8 mouse cellular contexts compared by ENCODE assay signal in genomic region chr12:93928541-93929238, GRCm38 (mm10).
DNase-seq lines count a peak whose midpoint lies in the region; ATAC-seq and TF ChIP-seq lines count a peak whose summit lies in the region.
"Not testable (repeated sequence)": the region's sequence is repeated elsewhere in the genome, so short reads cannot be mapped to it uniquely, and the experiment has no call there.

No protein-coding gene starts in this region.

- H3K4me3 ChIP-seq in embryonic facial prominence, embryonic 12.5 days; forebrain, postnatal 0 days (ENCODE audit: low read depth, low read length); hindbrain, embryonic 11.5 days (ENCODE audit: low read depth, low read length); intestine, embryonic 16.5 days (ENCODE audit: low read length); limb, embryonic 15.5 days; lung, embryonic 16.5 days (ENCODE audit: low read length); midbrain, embryonic 16.5 days (ENCODE audit: low read depth, low read length); stomach, embryonic 15.5 days (replicated peaks): not testable (repeated sequence)

- not testable (repeated sequence) for H3K27ac ChIP-seq in embryonic facial prominence, embryonic 12.5 days; forebrain, postnatal 0 days (ENCODE audit: low read depth, low read length); hindbrain, embryonic 11.5 days (ENCODE audit: low read depth, low read length); intestine, embryonic 16.5 days (ENCODE audit: low read length); limb, embryonic 15.5 days; lung, embryonic 16.5 days (ENCODE audit: low read length); midbrain, embryonic 16.5 days (ENCODE audit: low read length); stomach, embryonic 15.5 days

- H3K4me1 ChIP-seq in embryonic facial prominence, embryonic 12.5 days; forebrain, postnatal 0 days (ENCODE audit: insufficient read depth); hindbrain, embryonic 11.5 days (replicated peaks; ENCODE audit: control insufficient read depth, insufficient read depth, low read length); intestine, embryonic 16.5 days (ENCODE audit: control insufficient read depth, insufficient read depth, low read length); limb, embryonic 15.5 days; lung, embryonic 16.5 days (replicated peaks; ENCODE audit: control insufficient read depth, insufficient read depth, low read length); midbrain, embryonic 16.5 days (ENCODE audit: control insufficient read depth, insufficient read depth, low read length); stomach, embryonic 15.5 days: not testable (repeated sequence)

- H3K9me3 ChIP-seq in embryonic facial prominence, embryonic 12.5 days; forebrain, postnatal 0 days (ENCODE audit: low read length); hindbrain, embryonic 11.5 days (ENCODE audit: control insufficient read depth, low read length); intestine, embryonic 16.5 days (ENCODE audit: control insufficient read depth, low read length); limb, embryonic 15.5 days; lung, embryonic 16.5 days (ENCODE audit: control insufficient read depth, low read length); midbrain, embryonic 16.5 days (replicated peaks; ENCODE audit: control insufficient read depth, low read length, poor library complexity, severe bottlenecking); stomach, embryonic 15.5 days: not testable (repeated sequence)

- H3K4me2 ChIP-seq in embryonic facial prominence, embryonic 12.5 days (replicated peaks); forebrain, postnatal 0 days (ENCODE audit: low read depth); hindbrain, embryonic 11.5 days (replicated peaks; ENCODE audit: low read depth, low read length); intestine, embryonic 16.5 days (ENCODE audit: low read depth, low read length); limb, embryonic 15.5 days; lung, embryonic 16.5 days (ENCODE audit: low read depth, low read length); midbrain, embryonic 16.5 days (ENCODE audit: low read length); stomach, embryonic 15.5 days: not testable (repeated sequence)

- TF ChIP-seq CTCF in forebrain, postnatal 0 days (IDR thresholded peaks at IDR 0.05; ENCODE audit: low read depth): not testable (repeated sequence)

- ATAC-seq in embryonic facial prominence, embryonic 12.5 days (ENCODE audit: insufficient number of reproducible peaks, insufficient read depth, low FRiP score, low TSS enrichment): peak; percentile 60; the same call in 1 of the 2 replicates
- peak; percentile 83 for ATAC-seq in forebrain, postnatal 0 days
- ATAC-seq in hindbrain, embryonic 11.5 days (ENCODE audit: low FRiP score): peak; percentile 76
- ATAC-seq in intestine, embryonic 16.5 days: peak; percentile 86
- peak; percentile 35; the same call in 1 of the 2 replicates for ATAC-seq in limb, embryonic 15.5 days (ENCODE audit: insufficient number of reproducible peaks, low FRiP score, low TSS enrichment, low read depth)
- peak; percentile 72 for ATAC-seq in lung, embryonic 16.5 days (ENCODE audit: low read depth)
- ATAC-seq in midbrain, embryonic 16.5 days: peak; percentile 90
- ATAC-seq in stomach, embryonic 15.5 days (ENCODE audit: insufficient read depth, low FRiP score, low read depth): peak; percentile 77; the same call in 1 of the 2 replicates

- not testable (repeated sequence) for DNase-seq in forebrain, postnatal 0 days; hindbrain, embryonic 11.5 days (ENCODE audit: low spot score)

- H3K9ac ChIP-seq in embryonic facial prominence, embryonic 12.5 days; forebrain, postnatal 0 days; hindbrain, embryonic 11.5 days (ENCODE audit: low read depth, low read length); intestine, embryonic 16.5 days (ENCODE audit: low read depth, low read length); limb, embryonic 15.5 days; lung, embryonic 16.5 days (ENCODE audit: low read length); midbrain, embryonic 16.5 days (ENCODE audit: low read depth, low read length); stomach, embryonic 15.5 days: not testable (repeated sequence)

- not testable (repeated sequence) for H3K36me3 ChIP-seq in embryonic facial prominence, embryonic 12.5 days; forebrain, postnatal 0 days (ENCODE audit: insufficient read depth); hindbrain, embryonic 11.5 days (ENCODE audit: control insufficient read depth, insufficient read depth, low read length); intestine, embryonic 16.5 days (ENCODE audit: control insufficient read depth, insufficient read depth, low read length); limb, embryonic 15.5 days; lung, embryonic 16.5 days (ENCODE audit: control insufficient read depth, insufficient read depth, low read length); midbrain, embryonic 16.5 days (ENCODE audit: control insufficient read depth, insufficient read depth, low read length); stomach, embryonic 15.5 days

- H3K27me3 ChIP-seq in embryonic facial prominence, embryonic 12.5 days; forebrain, postnatal 0 days (ENCODE audit: insufficient read depth, low read length); hindbrain, embryonic 11.5 days (ENCODE audit: control insufficient read depth, insufficient read depth, low read length); intestine, embryonic 16.5 days (replicated peaks; ENCODE audit: control insufficient read depth, insufficient read depth, low read length); limb, embryonic 15.5 days; lung, embryonic 16.5 days (ENCODE audit: control insufficient read depth, insufficient read depth, low read depth, low read length); midbrain, embryonic 16.5 days (ENCODE audit: control insufficient read depth, insufficient read depth, low read depth, low read length); stomach, embryonic 15.5 days (replicated peaks): not testable (repeated sequence)

- 79% methylated on average over 1 of the region's 27 CpGs for WGBS in embryonic facial prominence, embryonic 12.5 days
- WGBS in forebrain, postnatal 0 days: no CpG with 5 or more reads among the region's 27 CpGs
- WGBS in hindbrain, embryonic 11.5 days: 83% methylated on average over 1 of the region's 27 CpGs
- 90% methylated on average over 1 of the region's 27 CpGs for WGBS in intestine, embryonic 16.5 days
- 91% methylated on average over 2 of the region's 27 CpGs for WGBS in limb, embryonic 15.5 days
- WGBS in lung, embryonic 16.5 days: 25% methylated on average over 1 of the region's 27 CpGs
- WGBS in midbrain, embryonic 16.5 days: 67% methylated on average over 1 of the region's 27 CpGs
- WGBS in stomach, embryonic 15.5 days: 50% methylated on average over 1 of the region's 27 CpGs

Comparison
In these comparisons a context has a peak if more than half of its experiments do, and no peak if none do; other contexts are left out.
1. ATAC-seq: peak in every context shown above with its lines; median percentile 90 in midbrain, embryonic 16.5 days; 86 in intestine, embryonic 16.5 days; 83 in forebrain, postnatal 0 days; 77 in stomach, embryonic 15.5 days; 76 in hindbrain, embryonic 11.5 days; 72 in lung, embryonic 16.5 days; 60 in embryonic facial prominence, embryonic 12.5 days; 35 in limb, embryonic 15.5 days.